Mouse (Mus musculus): ENCODE measurements at regions not wholly inside any gene's neighbourhood (a gene's known extent, or its start where the extent isn't known, plus 50 kb on each side); places are given as distances from the start of the nearest gene placed in this dataset.

DNA sequence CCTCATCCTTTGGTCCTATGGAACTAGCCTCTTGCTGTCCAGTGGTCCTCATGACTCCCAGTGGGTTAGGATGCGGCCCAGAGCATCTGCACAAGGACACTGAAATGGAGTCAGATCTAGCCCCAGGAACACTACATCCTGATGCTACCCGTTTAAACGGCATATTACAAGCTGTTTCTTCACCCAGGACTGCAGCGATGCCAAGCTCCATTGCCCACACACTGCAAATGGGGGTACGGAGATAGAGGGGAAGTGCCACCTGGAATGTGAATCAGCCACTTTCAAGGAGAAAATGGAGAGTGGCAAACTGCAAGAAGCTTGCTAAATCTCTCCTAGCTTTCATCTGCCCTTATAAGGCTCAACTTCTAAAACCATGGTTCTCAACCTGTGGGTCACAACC lies 148.0 kb upstream of the Il12b start:
- no peaks in the 10 kb centered on the region for H3K9me3 ChIP-seq (ENCODE audit: control insufficient read depth, low read length)
- 0 out of 2 replicates have a peak, but pooled peaks have one; percentile 14 for ATAC-seq (ENCODE audit: low read depth)
- 85% methylated on average over 5 of the region's 5 CpGs for WGBS
- H3K27ac ChIP-seq (ENCODE audit: low read depth, low read length): no peak overlapping the region
- H3K36me3 ChIP-seq (ENCODE audit: control insufficient read depth, insufficient read depth, low read length): no peaks in the 10 kb centered on the region
- H3K27me3 ChIP-seq (ENCODE audit: control insufficient read depth, insufficient read depth, low read length): no peaks in the 10 kb centered on the region
- H3K4me3 ChIP-seq (ENCODE audit: low read depth, low read length): no peak overlapping the region
- H3K4me1 ChIP-seq (ENCODE audit: control insufficient read depth, insufficient read depth, low read length): 0 out of 2 replicates have a peak, but pooled peaks cover 4% of the 10 kb centered on the region
- no peak overlapping the region for H3K4me2 ChIP-seq (ENCODE audit: low read depth, low read length)
- H3K9ac ChIP-seq (replicated peaks; ENCODE audit: low read depth, low read length): no peak overlapping the region

DNA sequence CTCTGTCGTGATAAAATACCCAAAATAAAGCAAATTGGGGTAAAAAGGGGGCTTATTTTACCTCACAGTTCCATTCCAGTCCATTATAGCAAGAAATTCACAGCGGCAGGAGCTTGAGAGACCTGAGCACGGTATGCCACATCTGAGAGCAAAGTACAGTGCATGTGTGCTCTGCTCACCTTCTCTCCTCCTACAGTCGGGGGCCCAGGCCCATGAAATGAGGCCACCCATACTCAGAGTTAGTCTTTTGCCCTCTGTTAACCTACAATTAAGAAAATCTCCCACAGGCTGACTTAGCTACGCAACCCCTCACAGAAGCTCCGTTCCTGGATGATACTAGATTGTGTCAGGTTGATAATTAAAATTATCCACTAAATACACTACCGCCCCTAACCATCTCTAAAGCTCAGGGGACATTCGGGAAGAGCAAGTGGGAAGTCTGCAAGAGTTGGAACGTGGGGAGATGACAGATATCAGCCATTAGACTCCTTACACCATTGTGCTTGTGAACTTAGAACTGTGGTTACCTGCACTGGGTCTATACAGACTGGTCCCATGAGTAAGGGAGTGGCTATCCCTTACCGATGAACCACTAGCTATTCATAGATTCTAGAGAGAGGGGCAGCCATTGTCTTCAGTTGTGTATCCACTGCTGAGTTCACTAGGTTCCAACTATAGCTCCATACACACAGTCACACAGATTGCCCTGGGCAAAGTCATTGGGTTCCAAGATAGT lies 139.3 kb upstream of the Il12b start:
- 87% methylated on average over 10 of the region's 10 CpGs for WGBS
- H3K36me3 ChIP-seq (ENCODE audit: control insufficient read depth, insufficient read depth, low read length): no peaks in the 10 kb centered on the region
- no peak for ATAC-seq (ENCODE audit: low read depth)

DNA sequence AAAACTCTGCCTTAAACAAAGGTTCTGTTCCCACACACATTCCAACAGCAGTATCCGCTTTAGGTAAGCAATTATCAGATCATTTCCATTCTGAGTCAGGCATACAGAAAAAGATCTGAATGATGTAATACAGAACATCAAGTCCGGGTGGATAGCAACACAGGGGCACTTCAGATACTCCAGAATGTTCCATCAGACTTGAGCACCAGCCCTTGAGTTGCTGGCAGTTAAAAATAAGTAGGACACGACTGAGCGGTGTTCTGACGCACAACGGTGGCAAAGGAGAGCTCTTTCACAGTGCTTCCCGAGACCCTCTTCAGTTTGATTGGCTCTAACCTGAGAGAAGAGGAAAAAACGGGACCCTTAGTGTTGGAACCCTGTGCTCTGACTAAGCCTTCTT lies 138.2 kb upstream of the Il12b start:
- Histone ChIP-seq H3K27ac (ENCODE audit: low read depth, low read length) (no peak overlapping the region), H3K4me1 (ENCODE audit: control insufficient read depth, insufficient read depth, low read length) (no peaks in the 10 kb centered on the region), H3K27me3 (ENCODE audit: control insufficient read depth, insufficient read depth, low read length) (no peaks in the 10 kb centered on the region), H3K4me3 (ENCODE audit: low read depth, low read length) (no peak overlapping the region), H3K9ac (replicated peaks; ENCODE audit: low read depth, low read length) (no peak overlapping the region), H3K36me3 (ENCODE audit: control insufficient read depth, insufficient read depth, low read length) (no peaks in the 10 kb centered on the region), H3K9me3 (ENCODE audit: control insufficient read depth, low read length) (no peaks in the 10 kb centered on the region), H3K4me2 (ENCODE audit: low read depth, low read length) (no peak overlapping the region)
- 81% methylated on average over 8 of the region's 8 CpGs for WGBS
- no peak for ATAC-seq (ENCODE audit: low read depth)

More for the DNA sequence above, 139.3 kb upstream of the Il12b start:
- Histone ChIP-seq H3K9me3 (ENCODE audit: control insufficient read depth, low read length) (no peaks in the 10 kb centered on the region), H3K27me3 (ENCODE audit: control insufficient read depth, insufficient read depth, low read length) (no peaks in the 10 kb centered on the region), H3K9ac (replicated peaks; ENCODE audit: low read depth, low read length) (no peak overlapping the region), H3K4me2 (ENCODE audit: low read depth, low read length) (no peak overlapping the region), H3K4me1 (ENCODE audit: control insufficient read depth, insufficient read depth, low read length) (no peaks in the 10 kb centered on the region), H3K27ac (ENCODE audit: low read depth, low read length) (no peak overlapping the region), H3K4me3 (ENCODE audit: low read depth, low read length) (no peak overlapping the region)

DNA sequence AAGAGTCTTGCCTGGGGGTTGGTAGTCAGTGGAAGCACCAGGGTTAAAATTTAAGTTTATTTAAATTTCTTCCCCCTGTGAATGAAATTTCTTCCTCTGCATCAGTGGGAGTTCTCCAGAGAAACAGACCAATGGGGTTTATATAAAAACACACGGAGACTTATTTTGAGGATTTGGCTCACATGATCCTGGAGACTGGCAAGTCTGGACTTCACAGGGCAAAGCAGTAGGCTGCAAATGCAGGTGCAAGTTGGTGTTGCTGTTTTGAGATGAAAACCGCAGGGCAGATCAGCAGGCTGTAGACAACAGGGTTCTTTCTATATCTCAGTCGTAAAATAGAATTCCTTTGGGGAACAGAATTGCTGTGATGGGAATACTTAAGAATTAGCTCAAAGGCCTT lies 137.3 kb upstream of the Il12b start:
- H3K9ac ChIP-seq (replicated peaks; ENCODE audit: low read depth, low read length): no peak overlapping the region
- no peaks in the 10 kb centered on the region for H3K36me3 ChIP-seq (ENCODE audit: control insufficient read depth, insufficient read depth, low read length)
- H3K4me2 ChIP-seq (ENCODE audit: low read depth, low read length): no peak overlapping the region
- H3K4me1 ChIP-seq (ENCODE audit: control insufficient read depth, insufficient read depth, low read length): no peaks in the 10 kb centered on the region
- H3K27me3 ChIP-seq (ENCODE audit: control insufficient read depth, insufficient read depth, low read length): no peaks in the 10 kb centered on the region
- no peak overlapping the region for H3K27ac ChIP-seq (ENCODE audit: low read depth, low read length)
- no peak overlapping the region for H3K4me3 ChIP-seq (ENCODE audit: low read depth, low read length)
- H3K9me3 ChIP-seq (ENCODE audit: control insufficient read depth, low read length): no peaks in the 10 kb centered on the region
- ATAC-seq (ENCODE audit: low read depth): no peak
- 84% methylated on average over 3 of the region's 3 CpGs for WGBS

DNA sequence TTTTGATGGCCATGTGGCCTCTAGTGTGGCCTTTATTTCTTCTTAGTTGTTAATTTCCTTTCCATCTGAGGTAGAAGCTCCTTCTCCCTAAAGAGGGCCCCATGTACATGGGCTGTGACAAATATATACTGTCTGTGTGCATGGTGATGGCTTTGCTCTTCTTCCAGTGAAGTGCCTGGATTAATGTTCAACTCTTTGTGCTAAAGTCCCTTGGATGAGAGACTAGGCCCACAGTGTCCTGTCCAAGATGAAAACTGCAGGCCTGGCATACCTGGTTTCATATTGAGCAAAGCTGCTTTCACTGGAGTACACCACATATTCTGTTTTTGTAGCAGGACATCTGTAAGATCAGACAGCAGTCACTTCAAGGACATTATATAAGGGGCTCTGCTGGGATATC lies 127.6 kb upstream of the Il12b start:
- no peaks in the 10 kb centered on the region for H3K36me3 ChIP-seq (ENCODE audit: control insufficient read depth, insufficient read depth, low read length)
- H3K9ac ChIP-seq (replicated peaks; ENCODE audit: low read depth, low read length): no peak overlapping the region
- no peaks in the 10 kb centered on the region for H3K4me1 ChIP-seq (ENCODE audit: control insufficient read depth, insufficient read depth, low read length)
- no peak overlapping the region for H3K4me3 ChIP-seq (ENCODE audit: low read depth, low read length)
- no peak overlapping the region for H3K27ac ChIP-seq (ENCODE audit: low read depth, low read length)
- ATAC-seq (ENCODE audit: low read depth): no peak
- no peaks in the 10 kb centered on the region for H3K9me3 ChIP-seq (ENCODE audit: control insufficient read depth, low read length)
- no peaks in the 10 kb centered on the region for H3K27me3 ChIP-seq (ENCODE audit: control insufficient read depth, insufficient read depth, low read length)
- H3K4me2 ChIP-seq (ENCODE audit: low read depth, low read length): no peak overlapping the region

DNA sequence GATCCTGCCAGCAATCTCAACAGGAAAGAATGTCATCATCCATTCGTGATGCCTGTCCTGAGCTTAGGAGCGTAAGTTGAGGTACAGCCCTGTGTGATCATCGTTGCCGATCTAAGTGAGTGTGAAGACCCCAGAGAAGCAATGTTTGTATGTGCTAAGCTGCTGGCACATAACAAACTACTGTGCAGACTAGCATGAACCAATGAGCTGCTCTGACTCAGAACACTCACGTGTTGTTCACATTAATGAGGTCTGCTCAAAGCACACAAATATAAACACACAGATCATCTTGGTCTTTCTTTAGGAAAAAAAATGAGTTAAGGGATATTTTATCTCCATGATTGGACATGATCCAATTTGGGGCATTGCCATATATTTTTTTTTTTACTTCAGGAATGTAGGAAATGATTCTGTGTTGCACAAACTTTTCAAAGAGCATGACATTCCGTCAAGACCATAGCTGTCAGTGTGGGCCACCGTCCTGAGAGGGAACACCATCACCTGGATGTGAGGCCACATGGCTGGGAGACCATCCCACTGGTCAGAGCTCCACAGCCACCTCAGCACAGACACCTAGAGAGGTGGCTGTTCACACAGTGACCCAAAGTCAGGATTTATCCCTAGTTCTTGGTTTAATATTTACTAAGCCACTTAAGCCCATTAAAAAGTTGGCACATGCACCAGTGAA lies 121.2 kb upstream of the Il12b start:
- ATAC-seq (ENCODE audit: low read depth): no peak
- H3K4me3 ChIP-seq (ENCODE audit: low read depth, low read length): no peak overlapping the region
- 88% methylated on average over 7 of the region's 7 CpGs for WGBS

DNA sequence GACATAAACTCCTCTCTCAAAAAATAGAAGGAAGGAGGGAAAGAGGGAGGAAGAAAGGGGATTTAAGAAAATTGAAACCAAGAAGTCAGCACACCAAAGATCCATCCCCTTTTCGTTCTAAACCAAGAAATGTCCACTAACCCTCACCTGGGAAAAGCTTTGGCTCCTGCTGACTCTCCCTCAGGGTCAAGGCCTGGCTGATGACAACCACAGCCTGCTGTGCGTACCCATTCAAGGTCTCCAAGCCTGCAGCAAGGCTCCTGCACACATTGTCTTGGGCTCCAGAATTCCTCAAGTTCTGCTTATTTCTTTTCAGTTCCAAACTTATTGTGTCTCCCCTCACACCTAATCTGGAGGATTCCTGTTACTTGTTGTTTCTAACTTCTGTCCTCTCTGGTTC lies 113.9 kb upstream of the Il12b start:
- Histone ChIP-seq H3K36me3 (ENCODE audit: control insufficient read depth, insufficient read depth, low read length) (no peaks in the 10 kb centered on the region), H3K4me3 (ENCODE audit: low read depth, low read length) (no peak overlapping the region), H3K9me3 (ENCODE audit: control insufficient read depth, low read length) (no peaks in the 10 kb centered on the region), H3K27me3 (ENCODE audit: control insufficient read depth, insufficient read depth, low read length) (no peaks in the 10 kb centered on the region), H3K4me2 (ENCODE audit: low read depth, low read length) (no peak overlapping the region), H3K27ac (ENCODE audit: low read depth, low read length) (no peak overlapping the region), H3K9ac (replicated peaks; ENCODE audit: low read depth, low read length) (no peak overlapping the region), H3K4me1 (ENCODE audit: control insufficient read depth, insufficient read depth, low read length) (no peaks in the 10 kb centered on the region)
- WGBS: 82% methylated on average over 2 of the region's 2 CpGs
- no peak for ATAC-seq (ENCODE audit: low read depth)

More for the DNA sequence above, 121.2 kb upstream of the Il12b start:
- H3K36me3 ChIP-seq (ENCODE audit: control insufficient read depth, insufficient read depth, low read length): no peaks in the 10 kb centered on the region
- H3K9ac ChIP-seq (replicated peaks; ENCODE audit: low read depth, low read length): no peak overlapping the region
- no peak overlapping the region for H3K27ac ChIP-seq (ENCODE audit: low read depth, low read length)
- no peaks in the 10 kb centered on the region for H3K4me1 ChIP-seq (ENCODE audit: control insufficient read depth, insufficient read depth, low read length)
- no peaks in the 10 kb centered on the region for H3K9me3 ChIP-seq (ENCODE audit: control insufficient read depth, low read length)
- H3K4me2 ChIP-seq (ENCODE audit: low read depth, low read length): no peak overlapping the region
- H3K27me3 ChIP-seq (ENCODE audit: control insufficient read depth, insufficient read depth, low read length): no peaks in the 10 kb centered on the region

DNA sequence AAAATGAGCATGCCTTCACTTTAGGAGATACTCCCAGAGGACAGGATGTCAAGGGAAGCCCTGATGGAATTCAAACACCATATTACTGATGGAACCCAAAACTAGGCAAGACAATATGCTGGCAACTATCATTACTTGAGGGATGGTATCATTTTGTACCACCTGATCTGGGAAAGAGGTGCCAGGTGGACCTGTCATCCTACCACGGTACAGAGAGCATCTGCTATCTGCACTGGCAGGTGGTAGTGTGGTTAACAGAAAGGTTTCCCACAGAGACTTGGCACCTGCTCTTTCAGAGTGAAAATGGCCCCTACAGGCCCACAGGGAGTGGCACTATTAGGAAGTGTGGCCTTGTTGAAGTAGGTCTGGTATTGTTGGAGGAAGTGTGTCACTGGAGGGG lies 111.0 kb upstream of the Il12b start:
- Histone ChIP-seq H3K9me3 (ENCODE audit: control insufficient read depth, low read length) (no peaks in the 10 kb centered on the region), H3K9ac (replicated peaks; ENCODE audit: low read depth, low read length) (no peak overlapping the region), H3K27me3 (ENCODE audit: control insufficient read depth, insufficient read depth, low read length) (no peaks in the 10 kb centered on the region), H3K4me1 (ENCODE audit: control insufficient read depth, insufficient read depth, low read length) (no peaks in the 10 kb centered on the region), H3K27ac (ENCODE audit: low read depth, low read length) (no peak overlapping the region), H3K4me2 (ENCODE audit: low read depth, low read length) (no peak overlapping the region), H3K36me3 (ENCODE audit: control insufficient read depth, insufficient read depth, low read length) (no peaks in the 10 kb centered on the region), H3K4me3 (ENCODE audit: low read depth, low read length) (no peak overlapping the region)
- WGBS: 85% methylated on average over 1 of the region's 1 CpGs
- ATAC-seq (ENCODE audit: low read depth): no peak

DNA sequence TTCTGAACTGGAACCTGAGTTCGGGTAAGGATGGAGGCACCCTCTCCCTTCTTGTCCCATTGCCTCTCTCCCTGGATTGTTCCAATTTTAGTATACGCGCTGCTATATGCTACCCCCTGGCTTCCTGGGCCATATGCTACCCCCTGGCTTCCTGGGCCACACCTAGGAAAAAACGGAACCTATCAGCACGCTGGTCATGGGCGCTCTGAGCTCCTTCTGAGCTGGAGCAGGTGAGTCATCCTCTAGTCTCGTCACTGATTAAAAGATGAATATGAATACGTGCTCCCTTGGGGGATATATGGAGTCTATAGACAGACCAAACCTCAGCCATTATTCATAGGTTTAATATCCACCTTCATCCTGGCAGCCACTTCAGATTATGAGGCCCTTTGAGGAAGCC lies 96.1 kb upstream of the Il12b start:
- 85% methylated on average over 8 of the region's 8 CpGs for WGBS
- Histone ChIP-seq H3K36me3 (ENCODE audit: control insufficient read depth, insufficient read depth, low read length) (no peaks in the 10 kb centered on the region), H3K27ac (ENCODE audit: low read depth, low read length) (no peak overlapping the region), H3K4me3 (ENCODE audit: low read depth, low read length) (no peak overlapping the region), H3K4me2 (ENCODE audit: low read depth, low read length) (no peak overlapping the region), H3K9me3 (ENCODE audit: control insufficient read depth, low read length) (no peaks in the 10 kb centered on the region), H3K27me3 (ENCODE audit: control insufficient read depth, insufficient read depth, low read length) (no peaks in the 10 kb centered on the region), H3K4me1 (ENCODE audit: control insufficient read depth, insufficient read depth, low read length) (no peaks in the 10 kb centered on the region), H3K9ac (replicated peaks; ENCODE audit: low read depth, low read length) (no peak overlapping the region)
- ATAC-seq (ENCODE audit: low read depth): no peak

All from neural tube, embryonic 14.5 days (tissue).